Mouse (Mus musculus): ENCODE data around the gene Smyd3.

DNA sequence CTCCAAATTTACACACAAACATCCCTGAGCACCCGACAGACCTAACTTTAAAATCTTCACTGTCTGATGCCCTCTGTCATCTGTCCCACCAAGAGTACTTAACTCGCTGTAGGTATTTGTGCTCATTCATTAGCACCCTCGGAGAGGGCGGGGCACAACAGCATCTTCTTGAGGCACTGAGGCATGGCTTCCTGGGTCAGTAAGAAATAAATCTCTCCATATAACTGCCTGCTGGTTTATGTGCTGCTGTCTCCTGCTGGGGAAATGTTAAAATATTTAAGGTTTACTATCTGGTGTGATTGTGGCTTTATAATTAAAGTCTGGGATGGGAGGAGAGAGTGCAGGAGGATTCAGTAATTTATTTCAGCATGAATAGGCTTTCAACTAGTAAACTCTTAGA lies 320.7 kb downstream of the Smyd3 start:
- no peak for TF ChIP-seq EP300 (IDR thresholded peaks at IDR 0.05)
- no peak for TF ChIP-seq CTCF (IDR thresholded peaks at IDR 0.05)
